Mouse (Mus musculus) intestine, postnatal 0 days (tissue): ENCODE results near the gene Nt5m. TPM values are rescaled to one million over a fixed set of nuclear protein-coding genes. Genes with fewer than 3 reads are reported as not detected.

Experiments
- ATAC-seq: fragments of 200-750 bp; cut with Nextera tagmentation; 2 replicates; pipeline ENCODE4 v1.8.0; 2017; ENCODE audit warnings: mild to moderate bottlenecking, moderate TSS enrichment, moderate library complexity
- H3K27ac ChIP-seq: fragments of 300-500 bp; sonication (generic); 2 replicates; pipeline ENCODE4 v1.5.1; 2014; ENCODE audit warnings: mild to moderate bottlenecking, low read depth, low read length, moderate library complexity
- H3K27me3 ChIP-seq: fragments of 300-500 bp; sonication (generic); replicated peaks from 2 replicates; pipeline ENCODE4 v1.6.1; 2014; ENCODE audit warnings: low read length, mixed read lengths; ENCODE audit not compliant: control insufficient read depth, insufficient read depth
- H3K36me3 ChIP-seq: fragments of 300-500 bp; sonication (generic); 2 replicates; pipeline ENCODE4 v1.6.1; 2014; ENCODE audit warnings: mild to moderate bottlenecking, moderate library complexity; ENCODE audit not compliant: control insufficient read depth, insufficient read depth
- H3K4me1 ChIP-seq: fragments of 300-500 bp; sonication (generic); replicated peaks from 2 replicates; pipeline ENCODE4 v1.6.1; 2014; ENCODE audit warnings: antibody characterized with exemption, low read length, mixed read lengths; ENCODE audit not compliant: control insufficient read depth, insufficient read depth
- H3K4me2 ChIP-seq: fragments of 300-500 bp; sonication (generic); replicated peaks from 2 replicates; pipeline ENCODE4 v1.6.1; 2014; ENCODE audit warnings: low read depth, mild to moderate bottlenecking, moderate library complexity
- H3K4me3 ChIP-seq: fragments of 300-500 bp; sonication (generic); 2 replicates; pipeline ENCODE4 v1.5.1; 2014; ENCODE audit warnings: low read depth, low read length
- H3K9ac ChIP-seq: fragments of 300-500 bp; sonication (generic); 2 replicates; pipeline ENCODE4 v1.6.1; 2014; ENCODE audit warnings: mild to moderate bottlenecking, low read depth, low read length
- H3K9me3 ChIP-seq: fragments of 300-500 bp; sonication (generic); 2 replicates; pipeline ENCODE4 v1.6.1; 2016; ENCODE audit warnings: mixed run types; ENCODE audit not compliant: control insufficient read depth
- CTCF ChIP-seq: sonication (generic); IDR thresholded peaks from 2 replicates; pipeline ENCODE4 v1.5.1; 2016; ENCODE audit warnings: low read depth, mild to moderate bottlenecking, control low read depth, antibody characterized with exemption, moderate library complexity
- WGBS: fragments of 180-500 bp; shearing (Covaris S2); extraction: QIAGEN DNeasy Blood & Tissue Kit; methylation state at CpG from one replicate; pipeline ENCODE4 v1.1.7; 2014; 5-methylcytosine and 5-hydroxymethylcytosine counted together
- polyA plus RNA-seq: library from polyadenylated mRNA; unstranded; fragments of >200 nt; fragmentation: Nextera tagmentation; extraction: Ambion mirVana; gene quantifications from 2 replicates; pipeline ENCODE4 v1.2.1, GENCODE M21; 2015

Nt5m gene
- polyA plus RNA-seq, 1 experiment from 2014 or later, result 21.0 TPM

GRCm38 (mm10) chr11:59906521-59907123 is 67.4 kb downstream of the Nt5m start:
- no peak for TF ChIP-seq CTCF
- WGBS, result 93% methylated on average over 6 of the region's 6 CpGs
- no peak for ATAC-seq
- H3K4me1 ChIP-seq, result 0 out of 2 replicates have a peak, but pooled peaks cover 3% of the 10 kb centered on the region
- no peak overlapping the region for H3K27ac ChIP-seq
- H3K9me3 ChIP-seq, result no peaks in the 10 kb centered on the region
- H3K4me2 ChIP-seq, result no peak overlapping the region
- H3K27me3 ChIP-seq, result no peaks in the 10 kb centered on the region
- no peak overlapping the region for H3K9ac ChIP-seq
- no peak overlapping the region for H3K4me3 ChIP-seq
- no peaks in the 10 kb centered on the region for H3K36me3 ChIP-seq

DNA sequence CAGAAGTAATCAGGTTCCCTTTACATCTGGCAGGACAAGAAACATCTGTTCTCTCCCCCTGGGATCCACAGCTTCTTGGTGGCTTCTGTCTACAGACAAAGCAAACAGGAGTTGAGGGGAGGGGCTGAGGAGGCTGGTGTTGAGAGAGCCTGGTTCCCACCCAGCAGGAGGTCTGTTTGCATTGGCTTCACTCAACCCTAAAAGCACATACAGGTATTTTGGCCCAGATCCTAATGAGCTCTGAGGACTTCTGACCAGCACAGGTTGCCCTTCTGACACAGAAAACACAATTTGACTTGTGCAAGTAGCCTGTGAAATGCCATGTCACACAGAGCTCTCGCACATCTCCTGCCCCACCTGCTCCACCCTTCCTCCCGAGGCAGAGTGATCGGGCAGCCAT is 69.2 kb downstream of the Nt5m start:
- Histone ChIP-seq H3K4me2 (no peak overlapping the region), H3K27me3 (no peaks in the 10 kb centered on the region), H3K36me3 (no peaks in the 10 kb centered on the region), H3K27ac (no peak overlapping the region), H3K9me3 (no peaks in the 10 kb centered on the region), H3K9ac (no peak overlapping the region), H3K4me1 (0 out of 2 replicates have a peak, but pooled peaks cover 3% of the 10 kb centered on the region), H3K4me3 (no peak overlapping the region)
- 34% methylated on average over 3 of the region's 3 CpGs for WGBS
- TF ChIP-seq CTCF, result no peak
- ATAC-seq, result no peak

GRCm38 (mm10) chr11:59910586-59910985 is 71.3 kb downstream of the Nt5m start:
- Histone ChIP-seq H3K27me3 (no peaks in the 10 kb centered on the region), H3K27ac (no peak overlapping the region), H3K36me3 (no peaks in the 10 kb centered on the region), H3K4me2 (no peak overlapping the region), H3K4me1 (0 out of 2 replicates have a peak, but pooled peaks cover 3% of the 10 kb centered on the region), H3K9ac (no peak overlapping the region), H3K9me3 (no peaks in the 10 kb centered on the region), H3K4me3 (no peak overlapping the region)
- TF ChIP-seq CTCF, result no peak
- ATAC-seq, result no peak

GRCm38 (mm10) chr11:59911523-59911922 is 72.3 kb downstream of the Nt5m start:
- TF ChIP-seq CTCF, result no peak
- no peaks in the 10 kb centered on the region for H3K27me3 ChIP-seq
- 88% methylated on average over 1 of the region's 1 CpGs for WGBS
- no peak overlapping the region for H3K27ac ChIP-seq
- no peak for ATAC-seq
- H3K4me1 ChIP-seq, result 0 out of 2 replicates have a peak, but pooled peaks cover 3% of the 10 kb centered on the region
- no peak overlapping the region for H3K4me2 ChIP-seq
- no peak overlapping the region for H3K4me3 ChIP-seq
- no peaks in the 10 kb centered on the region for H3K36me3 ChIP-seq
- no peaks in the 10 kb centered on the region for H3K9me3 ChIP-seq
- H3K9ac ChIP-seq, result no peak overlapping the region

DNA sequence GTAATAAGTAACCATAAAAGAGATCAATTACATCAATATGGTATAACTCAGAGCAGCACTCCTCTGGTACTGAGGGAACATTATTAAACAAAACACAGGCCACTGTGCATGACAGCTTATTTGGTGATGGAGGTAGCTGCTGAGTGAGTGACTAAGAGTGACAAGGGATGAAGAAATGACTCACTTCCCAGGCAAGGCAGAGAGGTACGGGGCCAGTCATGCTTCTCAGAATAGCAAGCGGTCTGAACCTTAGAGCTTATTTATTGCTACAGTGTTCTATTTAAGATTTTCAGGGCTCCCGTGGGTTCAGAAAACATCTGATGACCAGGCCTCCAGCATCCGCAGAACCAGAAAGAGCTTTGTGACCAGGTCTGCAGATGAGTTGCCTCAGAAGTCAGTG is 74.5 kb downstream of the Nt5m start:
- Histone ChIP-seq H3K27me3 (no peaks in the 10 kb centered on the region), H3K9me3 (no peaks in the 10 kb centered on the region), H3K4me1 (no peaks in the 10 kb centered on the region), H3K4me3 (no peak overlapping the region), H3K4me2 (no peak overlapping the region), H3K27ac (no peak overlapping the region), H3K36me3 (no peaks in the 10 kb centered on the region), H3K9ac (no peak overlapping the region)
- no peak for TF ChIP-seq CTCF
- 64% methylated on average over 4 of the region's 4 CpGs for WGBS
- ATAC-seq, result no peak

- no peak overlapping the region for H3K4me3 ChIP-seq
- no peak overlapping the region for H3K4me2 ChIP-seq
- TF ChIP-seq CTCF, result no peak
- no peaks in the 10 kb centered on the region for H3K9me3 ChIP-seq
- no peaks in the 10 kb centered on the region for H3K36me3 ChIP-seq
- no peak overlapping the region for H3K9ac ChIP-seq
- 18% methylated on average over 4 of the region's 4 CpGs for WGBS
- no peak overlapping the region for H3K27ac ChIP-seq
- peak; percentile 80 for ATAC-seq
- no peaks in the 10 kb centered on the region for H3K27me3 ChIP-seq
- H3K4me1 ChIP-seq, result 0 out of 2 replicates have a peak, but pooled peaks cover 5% of the 10 kb centered on the region
Measured at GRCm38 (mm10) chr11:59918014-59918413, 78.8 kb downstream of the Nt5m start.
